Mouse (Mus musculus): ENCODE measurements around the gene Ddx5. TPM values are rescaled to one million over a fixed set of nuclear protein-coding genes. Genes with fewer than 3 reads are reported as not detected.

The Ddx5 gene
- total and polyA plus RNA-seq, 3 experiments = 269 to 1,169 (median 505) TPM

DNA sequence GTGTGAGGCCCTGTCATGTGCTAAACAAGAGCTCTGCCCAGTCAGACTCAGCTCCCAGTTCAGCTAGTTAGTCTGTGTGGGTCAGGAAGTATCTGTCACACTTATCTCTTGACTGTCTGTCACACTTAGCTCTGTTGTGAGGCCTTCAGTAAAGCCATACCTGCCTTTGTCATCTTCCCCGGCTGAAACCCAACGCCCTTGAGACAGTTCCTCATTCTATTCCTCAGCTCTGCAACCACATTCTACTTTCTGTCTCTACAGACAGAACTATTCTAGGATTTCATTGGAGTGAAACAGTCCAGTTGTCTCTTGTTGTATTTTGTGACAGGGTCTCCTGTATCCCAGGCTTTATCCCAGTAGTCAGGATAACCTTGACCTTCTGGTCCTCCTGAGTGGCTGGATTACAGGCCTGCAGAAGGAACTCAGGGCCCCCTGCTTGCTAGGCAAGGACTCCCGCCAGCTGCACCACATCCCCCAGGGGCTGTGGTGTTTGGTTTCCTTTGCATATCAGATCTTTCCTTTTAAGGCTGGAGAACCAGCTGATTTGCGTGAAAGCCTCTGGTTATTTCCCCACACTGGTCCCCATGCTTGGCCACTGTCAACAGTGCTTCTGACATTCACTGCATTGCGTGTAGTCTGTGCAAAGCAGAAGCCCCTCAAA, 26.7 kb downstream of the Ddx5 start (continued):
- TF ChIP-seq ELF1 (IDR thresholded peaks at IDR 0.05; ENCODE audit: low read depth, low read length) = no peak; the same call in none of the 2 replicates
- no peak for TF ChIP-seq USF2 (conservative IDR thresholded peaks at IDR 0.05; ENCODE audit: low read depth, low read length)
- TF ChIP-seq CHD1 (IDR thresholded peaks at IDR 0.05; ENCODE audit: low read depth, low read length) = 0 out of 2 replicates have a peak, but pooled peaks have one; percentile 5
- TF ChIP-seq ZNF384 (IDR thresholded peaks at IDR 0.05; ENCODE audit: low read depth, low read length) = no peak
- TF ChIP-seq POLR2A (IDR thresholded peaks at IDR 0.05; ENCODE audit: low read depth, low read length) = peak; percentile 37
- peak; percentile 2; the same call in 1 of the 2 replicates for TF ChIP-seq SMC3 (IDR thresholded peaks at IDR 0.05; ENCODE audit: low read depth, low read length)
- TF ChIP-seq ETS1 (conservative IDR thresholded peaks at IDR 0.05; ENCODE audit: low read depth, low read length) = peak; percentile 96
- peak; percentile 78; the same call in 1 of the 2 replicates for TF ChIP-seq MAFK (IDR thresholded peaks at IDR 0.05; ENCODE audit: insufficient replicate concordance, low read length)
- TF ChIP-seq KAT2A (IDR thresholded peaks at IDR 0.05; ENCODE audit: insufficient replicate concordance, low read length) = 0 out of 2 replicates have a peak, but pooled peaks have one; percentile 66
- TF ChIP-seq MYC (IDR thresholded peaks at IDR 0.05; ENCODE audit: low read depth, low read length) = peak; percentile 64
- peak; percentile 85 for TF ChIP-seq MEF2A (IDR thresholded peaks at IDR 0.05; ENCODE audit: borderline replicate concordance, low read depth, low read length)
- peak; percentile 81; the same call in 1 of the 2 replicates for TF ChIP-seq RCOR1 (conservative IDR thresholded peaks at IDR 0.05; ENCODE audit: low read depth, low read length)
- peak; percentile 82 for TF ChIP-seq MAZ (IDR thresholded peaks at IDR 0.05; ENCODE audit: low read depth, low read length)

- H3K27me3 ChIP-seq (replicated peaks) = no peaks in the 10 kb centered on the region
- dilution Hi-C loops (cut with MboI; ENCODE audit: extremely low pct_ligation_motif_present, extremely low pct_unique_long_range_greater_than_20kb, low sequenced_read_pairs) (no loop called here), in situ Hi-C loops (cut with MboI; ENCODE audit: low pct_ligation_motif_present, low pct_unique_long_range_greater_than_20kb, low sequenced_read_pairs) (loop anchor here (25.0 kb wide), 1 partner anchor 448 kb away; the partner anchor contains the start of genes Cd79b and Gh)
- no peaks in the 10 kb centered on the region for H3K79me2 ChIP-seq (replicated peaks; ENCODE audit: control insufficient read depth, extremely low read depth, insufficient read depth, poor library complexity, severe bottlenecking)
- TF ChIP-seq KAT2A (IDR thresholded peaks at IDR 0.05; ENCODE audit: insufficient replicate concordance, low read length) (no peak), POLR2A (IDR thresholded peaks at IDR 0.05; ENCODE audit: low read depth, low read length) (no peak), POLR2AphosphoS2 (IDR thresholded peaks at IDR 0.05; ENCODE audit: low read depth, low read length) (no peak), ZC3H11A (IDR thresholded peaks at IDR 0.05; ENCODE audit: low read depth, low read length) (no peak), IRF4 (IDR thresholded peaks at IDR 0.05; ENCODE audit: low read depth, low read length) (no peak), MEF2A (IDR thresholded peaks at IDR 0.05; ENCODE audit: borderline replicate concordance, low read depth, low read length) (no peak)
- peak overlapping the region in 1 of 3 experiments; percentile 6 for H3K4me3 ChIP-seq (replicated peaks in 1 of 3; ENCODE audit: low read depth in 2 of 3, low read length in 2 of 3, poor library complexity in 1 of 3)
- 0 out of 2 replicates have a peak overlapping the region, but pooled peaks have one; percentile 79 for H3K9ac ChIP-seq (ENCODE audit: insufficient read depth, low read depth)
- no peak overlapping the region for H3K4me2 ChIP-seq (ENCODE audit: insufficient read depth, low read depth, poor library complexity, severe bottlenecking)
- peaks cover 3% of the 10 kb centered on the region for H3K9me3 ChIP-seq (replicated peaks; ENCODE audit: low read length)
- no peak for DNase-seq (ENCODE audit: extremely low read depth)
- H3K4me1 ChIP-seq (ENCODE audit: control insufficient read depth in 1 of 2, insufficient read depth in 2 of 2) = peaks cover 45 to 80% of the 10 kb centered on the region in 2 experiments
- H3K36me3 ChIP-seq (replicated peaks in 1 of 2; ENCODE audit: control insufficient read depth in 1 of 2, insufficient read depth in 1 of 2, low read length in 1 of 2) = peaks cover 26 to 53% of the 10 kb centered on the region in 2 experiments
- peak overlapping the region; percentile 99 for H3K27ac ChIP-seq (ENCODE audit: insufficient read depth, low read depth)
Measured at GRCm38 (mm10) chr11:106760511-106760910, 28.5 kb downstream of the Ddx5 start.
